Mouse (Mus musculus): ENCODE results near the gene Mthfd2.

Mthfd2 gene

DNA sequence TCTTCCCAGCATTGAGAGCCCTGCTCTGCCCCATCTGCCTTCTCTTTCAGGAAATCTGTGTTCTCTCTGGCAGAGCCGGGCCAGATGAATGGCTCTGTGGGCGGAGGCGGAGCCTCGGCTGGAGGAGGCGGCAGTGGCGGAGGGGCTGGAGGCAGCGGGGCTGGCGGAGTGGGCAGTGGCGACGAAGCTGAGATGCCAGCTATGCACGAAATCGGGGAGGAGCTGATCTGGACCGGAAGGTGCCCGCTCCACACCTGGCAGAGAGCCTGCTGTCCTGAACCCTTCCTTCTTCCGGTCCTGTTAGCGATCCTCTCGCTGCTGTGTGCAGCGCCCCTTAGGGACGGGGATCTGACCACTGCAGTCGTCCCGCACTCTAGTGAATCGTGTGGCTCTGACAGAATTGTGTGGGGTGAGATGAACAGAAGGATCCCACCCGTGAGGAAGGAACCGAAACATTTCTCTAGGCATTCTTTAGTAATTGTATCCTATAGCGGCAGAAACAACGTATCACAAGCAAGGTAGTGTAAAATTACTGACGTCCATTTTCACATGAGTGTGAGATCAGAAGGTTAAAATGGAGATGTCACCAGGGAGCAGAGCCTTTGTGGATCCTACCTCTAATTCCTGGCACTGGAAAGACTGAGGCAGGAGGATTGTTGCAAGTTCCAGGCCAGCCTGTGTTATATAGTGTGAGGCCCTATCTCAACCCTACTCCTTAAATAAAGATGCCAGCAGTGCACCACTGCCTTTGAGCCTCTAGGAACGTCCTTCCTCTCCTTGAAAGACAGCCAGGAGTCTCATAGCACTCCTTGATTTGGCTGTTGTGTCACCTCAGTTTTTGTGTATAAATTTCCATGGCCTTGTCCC lies 57.3 kb downstream of the Mthfd2 start:
- DNase-seq (ENCODE audit: low read depth): peak; percentile 82

DNA sequence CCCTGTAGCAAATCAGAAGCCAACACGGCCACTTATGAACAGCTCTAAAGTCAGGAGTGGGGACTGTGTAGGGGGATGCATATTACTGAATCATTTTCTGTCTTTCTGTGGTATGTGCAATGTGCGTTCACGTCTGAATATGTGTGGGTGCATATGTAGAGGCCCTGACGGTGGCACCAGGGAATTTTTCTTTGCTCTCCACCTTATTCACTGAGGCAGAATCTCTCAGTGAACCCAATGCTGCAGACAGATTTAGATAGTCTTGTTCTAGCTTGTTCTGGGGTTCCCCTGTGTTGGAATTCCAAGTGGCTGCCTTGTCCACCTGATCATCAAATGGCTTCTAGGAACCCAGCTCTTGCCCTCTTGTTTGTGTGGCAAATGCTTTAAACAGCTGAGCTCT lies 58.1 kb downstream of the Mthfd2 start:
- peak; percentile 32 for DNase-seq (ENCODE audit: low read depth)

DNA sequence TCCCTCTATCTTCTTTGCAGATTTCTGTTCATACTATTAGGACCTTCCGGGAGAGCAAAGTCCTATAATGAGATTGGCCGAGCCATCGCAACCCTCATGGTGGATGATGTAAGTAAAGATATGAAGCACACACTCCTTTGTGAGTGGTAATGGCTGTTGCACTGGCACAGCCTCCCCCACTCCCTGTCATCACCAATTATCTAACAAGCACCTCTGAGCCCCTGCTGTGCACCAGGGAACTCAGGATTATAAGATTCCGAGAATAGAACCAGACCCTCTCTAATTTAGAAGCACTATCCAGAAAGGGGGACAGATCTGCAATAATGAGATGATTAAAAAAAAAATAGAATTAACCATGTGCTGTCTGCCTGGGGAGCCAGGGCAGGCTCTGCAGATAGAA lies 60.1 kb downstream of the Mthfd2 start:
- DNase-seq (ENCODE audit: low read depth): no peak

DNA sequence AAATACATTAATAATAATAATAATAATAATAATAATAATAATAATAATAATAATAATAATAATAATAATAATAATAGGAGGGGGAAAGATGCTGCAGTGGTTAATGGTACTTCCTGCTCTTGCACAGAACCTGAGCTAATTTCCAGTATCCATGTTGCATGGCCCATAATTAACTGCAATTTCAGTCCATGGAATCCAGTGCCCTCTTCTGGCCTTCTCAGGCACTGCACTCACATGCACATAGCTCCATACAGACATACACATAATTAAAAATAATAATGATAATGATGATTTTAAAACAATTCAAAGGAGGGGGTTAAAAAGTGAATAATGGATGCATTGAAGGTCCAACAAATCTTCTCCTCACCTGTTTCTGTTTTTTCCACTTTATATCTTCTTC lies 60.5 kb downstream of the Mthfd2 start:
- peak; percentile 52 for DNase-seq (ENCODE audit: low read depth)

DNA sequence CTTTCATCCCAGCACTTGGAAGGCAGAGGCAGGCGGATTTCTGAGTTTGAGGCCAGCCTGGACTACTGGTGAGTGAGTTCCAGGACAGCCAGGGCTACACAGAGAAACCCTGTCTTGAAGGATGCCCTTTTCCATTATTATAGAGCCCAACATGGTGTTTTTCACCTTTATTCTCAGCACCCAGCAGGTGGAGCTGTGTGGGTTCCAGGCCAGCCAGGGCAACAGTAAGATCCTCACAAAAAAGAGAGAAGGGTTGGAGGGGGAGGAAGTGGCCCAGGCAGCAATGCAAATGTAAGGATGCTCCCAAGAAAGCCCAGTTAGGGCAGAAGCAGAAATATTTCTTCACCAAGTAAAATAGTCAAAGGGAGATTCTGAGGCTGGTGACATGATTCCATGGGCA lies 61.2 kb downstream of the Mthfd2 start:
- peak; percentile 25 for DNase-seq (ENCODE audit: low read depth)
